Mouse (Mus musculus): Measurements from ENCODE around the gene Siva1. TPM values are rescaled to one million over a fixed set of nuclear protein-coding genes. Genes with fewer than 3 reads are reported as not detected.
A peak's percentile ranks its signal among the peaks of the same experiment; 100 is the strongest.

Siva1 gene
- polyA plus RNA-seq, 1 experiment = 58.6 TPM

GRCm38 (mm10) chr12:112663716-112664115, 19.2 kb downstream of the Siva1 start:
- 79% methylated on average over 12 of the region's 12 CpGs for WGBS
- Histone ChIP-seq H3K4me3 (replicated peaks; ENCODE audit: extremely low read depth, low read depth, low read length) (no peak overlapping the region), H3K4me1 (ENCODE audit: control insufficient read depth, insufficient read depth, low read length) (peaks cover 31% of the 10 kb centered on the region)
- TF ChIP-seq CTCF (IDR thresholded peaks at IDR 0.05; ENCODE audit: insufficient read depth, low read length) (no peak), POLR2A (IDR thresholded peaks at IDR 0.05; ENCODE audit: borderline replicate concordance, extremely low read depth, low read depth, low read length) (no peak)
- DNase-seq = no peak

- DNase-seq = no peak
- H3K4me3 ChIP-seq (replicated peaks; ENCODE audit: extremely low read depth, low read depth, low read length) = no peak overlapping the region
- 50% methylated on average over 2 of the region's 2 CpGs for WGBS
- H3K4me1 ChIP-seq (ENCODE audit: control insufficient read depth, insufficient read depth, low read length) = peaks cover 34% of the 10 kb centered on the region
- TF ChIP-seq CTCF (IDR thresholded peaks at IDR 0.05; ENCODE audit: insufficient read depth, low read length) = 0 out of 2 replicates have a peak, but pooled peaks have one; percentile 2
- no peak for TF ChIP-seq POLR2A (IDR thresholded peaks at IDR 0.05; ENCODE audit: borderline replicate concordance, extremely low read depth, low read depth, low read length)
Observed at GRCm38 (mm10) chr12:112664124-112664523, 19.6 kb downstream of the Siva1 start.

DNA sequence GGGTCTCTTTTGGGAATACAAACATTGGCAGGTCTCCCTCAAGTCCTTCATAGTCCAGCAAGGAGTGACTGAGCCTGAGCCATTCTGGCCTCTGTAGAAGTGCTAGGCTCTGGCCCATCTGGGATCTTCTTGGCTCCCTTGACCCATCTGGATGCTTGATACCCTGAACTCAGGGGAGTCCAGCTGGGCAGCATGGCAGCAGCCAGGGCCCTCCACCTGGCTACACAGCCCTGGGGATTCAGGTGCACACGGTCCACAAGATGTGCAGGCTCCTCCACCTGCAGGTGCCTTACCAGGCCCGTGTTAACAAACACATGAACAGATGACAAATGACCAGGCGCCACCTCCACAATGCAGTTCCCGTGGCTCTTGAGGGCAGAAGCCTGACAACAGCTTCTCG, 20.2 kb downstream of the Siva1 start:
- WGBS = 50% methylated on average over 5 of the region's 5 CpGs
- DNase-seq = no peak
- Histone ChIP-seq H3K4me3 (replicated peaks; ENCODE audit: extremely low read depth, low read depth, low read length) (no peak overlapping the region), H3K4me1 (ENCODE audit: control insufficient read depth, insufficient read depth, low read length) (peaks cover 34% of the 10 kb centered on the region)
- TF ChIP-seq CTCF (IDR thresholded peaks at IDR 0.05; ENCODE audit: insufficient read depth, low read length) = no peak
- no peak for TF ChIP-seq POLR2A (IDR thresholded peaks at IDR 0.05; ENCODE audit: borderline replicate concordance, extremely low read depth, low read depth, low read length)

DNA sequence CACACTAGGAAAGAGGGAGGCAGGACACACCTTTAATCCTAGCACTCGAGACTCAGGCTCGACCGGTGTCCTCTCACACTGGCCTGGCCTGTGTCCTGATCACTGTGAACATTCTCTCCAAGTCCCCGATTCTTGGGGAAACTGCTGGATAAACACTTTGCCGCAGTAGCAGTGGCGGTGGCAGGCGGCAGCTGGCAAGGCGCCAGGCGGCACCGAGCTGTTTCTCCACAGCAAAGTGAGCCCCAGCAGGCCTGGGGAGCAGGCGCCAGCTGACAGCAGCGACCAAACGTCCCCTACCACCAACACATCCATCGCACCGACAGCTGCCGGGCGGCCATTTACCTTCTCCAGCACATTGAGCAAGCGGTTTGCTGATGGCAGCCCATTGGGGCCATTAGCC, 21.0 kb downstream of the Siva1 start:
- peak; percentile 67 for DNase-seq
- WGBS = 19% methylated on average over 18 of the region's 18 CpGs
- H3K4me1 ChIP-seq (ENCODE audit: control insufficient read depth, insufficient read depth, low read length) = peaks cover 34% of the 10 kb centered on the region
- H3K4me3 ChIP-seq (replicated peaks; ENCODE audit: extremely low read depth, low read depth, low read length) = no peak overlapping the region
- TF ChIP-seq POLR2A (IDR thresholded peaks at IDR 0.05; ENCODE audit: borderline replicate concordance, extremely low read depth, low read depth, low read length) (no peak), CTCF (IDR thresholded peaks at IDR 0.05; ENCODE audit: insufficient read depth, low read length) (no peak)

DNA sequence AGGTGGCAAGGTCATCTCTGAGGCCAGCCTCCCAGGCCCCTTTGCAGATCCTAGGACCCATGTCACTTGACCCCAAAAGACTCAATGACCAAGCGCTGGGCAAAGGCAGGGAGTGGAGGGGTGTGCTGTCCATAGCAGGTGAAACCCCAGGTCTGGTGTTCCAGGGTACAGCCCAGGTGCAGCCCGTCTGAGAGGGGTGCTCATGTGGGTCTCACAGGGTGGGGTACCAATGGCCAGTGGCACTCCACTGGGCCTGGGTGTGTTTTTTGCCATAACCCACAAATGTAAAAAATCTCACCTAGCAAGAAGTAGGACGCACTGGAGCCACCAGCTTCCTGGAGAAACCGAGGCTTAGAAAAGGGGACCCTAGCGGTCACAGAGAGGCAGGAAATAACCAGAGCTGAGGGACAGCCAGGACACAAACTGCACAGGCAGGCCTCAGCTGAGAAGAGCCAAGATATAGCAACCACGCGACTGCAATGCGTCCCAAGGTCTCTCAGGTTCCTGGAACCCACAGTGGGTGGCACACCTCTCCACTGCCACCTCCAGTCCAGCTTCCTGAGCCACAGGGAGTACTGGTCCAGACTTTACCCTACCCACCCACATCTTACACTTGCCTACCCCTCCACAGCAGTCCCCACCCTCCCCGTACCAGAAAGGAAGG, 21.5 kb downstream of the Siva1 start:
- peaks cover 37% of the 10 kb centered on the region for H3K4me1 ChIP-seq (ENCODE audit: control insufficient read depth, insufficient read depth, low read length)
- DNase-seq = no peak
- WGBS = 58% methylated on average over 9 of the region's 9 CpGs

GRCm38 (mm10) chr12:112667619-112668297, 23.3 kb downstream of the Siva1 start:
- no peak for DNase-seq
- no peak overlapping the region for H3K4me3 ChIP-seq (replicated peaks; ENCODE audit: extremely low read depth, low read depth, low read length)
- TF ChIP-seq CTCF (IDR thresholded peaks at IDR 0.05; ENCODE audit: insufficient read depth, low read length) = no peak
- no peak for TF ChIP-seq POLR2A (IDR thresholded peaks at IDR 0.05; ENCODE audit: borderline replicate concordance, extremely low read depth, low read depth, low read length)
- 25% methylated on average over 10 of the region's 10 CpGs for whole genome bisulfite sequencing
- H3K4me1 ChIP-seq (ENCODE audit: control insufficient read depth, insufficient read depth, low read length) = peaks cover 51% of the 10 kb centered on the region

More for the DNA sequence above, 21.5 kb downstream of the Siva1 start:
- H3K4me3 ChIP-seq (replicated peaks; ENCODE audit: extremely low read depth, low read depth, low read length) = no peak overlapping the region
- TF ChIP-seq POLR2A (IDR thresholded peaks at IDR 0.05; ENCODE audit: borderline replicate concordance, extremely low read depth, low read depth, low read length) = no peak
- TF ChIP-seq CTCF (IDR thresholded peaks at IDR 0.05; ENCODE audit: insufficient read depth, low read length) = no peak

DNA sequence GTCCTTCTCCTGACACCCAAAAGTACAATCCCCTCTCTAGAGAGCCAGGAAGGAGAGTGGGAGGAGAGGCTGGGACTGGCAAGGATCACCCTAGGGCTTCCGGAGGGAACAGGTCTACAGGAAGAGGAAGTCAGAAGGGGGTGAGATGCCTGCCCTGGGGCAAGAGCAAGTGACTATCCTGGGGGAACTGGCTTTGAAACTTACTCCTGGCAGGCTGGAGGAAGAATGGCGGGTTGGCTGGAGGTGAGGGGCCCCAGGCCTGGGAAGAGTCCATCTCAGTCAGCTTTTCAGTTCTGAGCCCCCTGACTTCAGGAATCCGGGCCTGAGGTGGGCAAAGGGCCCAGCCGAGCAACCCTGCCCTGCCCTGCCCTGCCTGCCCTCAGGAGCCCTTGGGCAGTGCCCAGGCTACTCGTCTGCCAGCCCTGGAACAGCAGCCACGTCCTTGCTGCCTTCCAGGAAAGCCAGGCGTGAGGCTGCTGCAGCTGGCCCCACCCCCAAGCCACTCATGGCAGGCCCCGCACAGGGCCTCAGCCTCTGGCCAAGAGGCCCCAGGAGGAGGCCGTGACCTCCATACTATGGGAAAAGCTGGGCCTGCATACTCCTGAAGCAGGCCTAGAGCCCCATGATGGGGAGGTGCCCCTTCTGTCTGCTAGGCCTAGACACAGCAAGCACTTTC, 26.4 kb downstream of the Siva1 start:
- 23% methylated on average over 9 of the region's 9 CpGs for WGBS

GRCm38 (mm10) chr12:112671891-112672290, 27.4 kb downstream of the Siva1 start:
- no peak for DNase-seq
- TF ChIP-seq POLR2A (IDR thresholded peaks at IDR 0.05; ENCODE audit: borderline replicate concordance, extremely low read depth, low read depth, low read length) (no peak), CTCF (IDR thresholded peaks at IDR 0.05; ENCODE audit: insufficient read depth, low read length) (peak; percentile 20; the same call in 1 of the 2 replicates)
- 74% methylated on average over 7 of the region's 7 CpGs for WGBS
- Histone ChIP-seq H3K4me3 (replicated peaks; ENCODE audit: extremely low read depth, low read depth, low read length) (no peak overlapping the region), H3K4me1 (ENCODE audit: control insufficient read depth, insufficient read depth, low read length) (peaks cover 43% of the 10 kb centered on the region)

More for the DNA sequence above, 26.4 kb downstream of the Siva1 start:
- TF ChIP-seq POLR2A (IDR thresholded peaks at IDR 0.05; ENCODE audit: borderline replicate concordance, extremely low read depth, low read depth, low read length) = no peak
- no peak for TF ChIP-seq CTCF (IDR thresholded peaks at IDR 0.05; ENCODE audit: insufficient read depth, low read length)
- peaks cover 47% of the 10 kb centered on the region for H3K4me1 ChIP-seq (ENCODE audit: control insufficient read depth, insufficient read depth, low read length)
- DNase-seq = no peak
- no peak overlapping the region for H3K4me3 ChIP-seq (replicated peaks; ENCODE audit: extremely low read depth, low read depth, low read length)

- no peak for DNase-seq
- 2% methylated on average over 21 of the region's 21 CpGs for WGBS
- peaks cover 39% of the 10 kb centered on the region for H3K4me1 ChIP-seq (ENCODE audit: control insufficient read depth, insufficient read depth, low read length)
Observed at GRCm38 (mm10) chr12:112672744-112673575, 28.5 kb downstream of the Siva1 start.

More at GRCm38 (mm10) chr12:112672744-112673575, 28.5 kb downstream of the Siva1 start:
- peak overlapping the region; percentile 75 for H3K4me3 ChIP-seq (replicated peaks; ENCODE audit: extremely low read depth, low read depth, low read length)
- TF ChIP-seq CTCF (IDR thresholded peaks at IDR 0.05; ENCODE audit: insufficient read depth, low read length) (no peak), POLR2A (IDR thresholded peaks at IDR 0.05; ENCODE audit: borderline replicate concordance, extremely low read depth, low read depth, low read length) (no peak)
